Mouse (Mus musculus) cerebellum, adult 11 months (tissue): ENCODE measurements around the gene Olfr1350.
"Not testable (repeated sequence)": the region's sequence is repeated elsewhere in the genome, so short reads cannot be mapped to it uniquely, and the experiment has no call there.

Source experiments
- DNase-seq: peaks from one replicate; pipeline ENCODE4 v3.0.0; 2022

The Olfr1350 gene

DNA sequence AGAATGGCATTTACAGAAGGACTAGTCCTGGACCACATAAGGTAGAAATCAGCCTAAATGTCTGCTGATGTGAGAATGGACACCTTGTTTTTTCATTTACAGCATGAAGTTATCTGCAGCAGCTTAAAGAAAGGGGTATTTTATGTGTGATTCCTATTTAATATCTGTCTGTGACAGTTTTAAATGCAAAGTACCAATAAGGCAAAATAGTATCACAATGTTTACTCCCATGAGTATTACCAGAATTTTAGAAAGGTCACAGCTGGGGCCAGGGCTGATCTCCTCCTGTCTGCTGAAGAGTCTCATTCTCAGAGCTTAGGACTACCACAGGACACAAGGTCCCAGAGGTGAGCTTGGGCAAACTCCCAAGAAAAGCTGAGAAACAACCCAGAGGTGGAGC is at the start of gene Olfr1350:
Gene Olfr1350, plus strand, starts transcription at position 301 of the 400 bp plus-strand sequence.
- no peak for DNase-seq

- no peak for DNase-seq
These were observed 43.0 kb upstream of the Olfr1350 start for GRCm38 (mm10) chr7:6521666-6522065.

DNA sequence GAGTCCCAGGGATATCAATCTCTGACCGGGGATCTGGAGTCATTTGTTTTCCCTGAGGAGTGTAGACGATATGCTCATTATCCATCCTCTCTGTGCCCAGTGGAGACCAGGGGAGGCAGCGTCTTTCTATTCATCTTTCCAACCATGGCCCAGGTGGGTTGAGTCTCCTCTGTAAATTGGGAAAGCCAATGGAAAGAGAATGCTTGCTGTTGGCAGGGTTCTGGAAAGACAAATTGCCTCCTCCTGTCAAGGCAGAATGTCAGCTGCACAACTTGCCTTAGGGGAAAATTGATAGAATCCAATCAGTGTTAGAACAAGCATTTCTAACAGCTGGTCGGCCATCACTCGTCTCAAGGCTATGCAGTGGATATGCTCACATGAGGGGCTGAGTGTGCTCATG is 41.8 kb upstream of the Olfr1350 start, which contains the start of gene Olfr1349:
Gene Olfr1349, minus strand, starts transcription at position 101 of the 400 bp plus-strand sequence.
- no peak for DNase-seq

DNA sequence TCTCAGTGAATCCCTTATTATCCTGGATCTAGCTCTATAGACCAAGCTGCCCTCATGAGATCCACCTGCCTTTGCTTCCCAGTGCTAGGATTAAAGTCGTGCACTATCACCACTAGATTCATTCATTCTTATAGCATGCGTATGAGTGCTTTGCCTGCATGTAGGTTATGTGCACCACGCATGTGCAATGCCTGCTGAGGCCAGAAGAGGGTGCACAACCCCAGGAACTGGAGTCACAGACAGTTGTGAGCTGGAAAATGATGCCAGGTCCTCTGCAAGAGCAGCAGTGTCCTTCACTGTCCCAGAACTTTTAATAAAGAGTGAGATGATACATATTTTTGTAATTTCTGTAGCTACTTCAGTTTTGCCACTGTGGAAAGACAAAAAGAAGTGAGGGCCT is 39.6 kb upstream of the Olfr1350 start:
- DNase-seq = no peak

DNA sequence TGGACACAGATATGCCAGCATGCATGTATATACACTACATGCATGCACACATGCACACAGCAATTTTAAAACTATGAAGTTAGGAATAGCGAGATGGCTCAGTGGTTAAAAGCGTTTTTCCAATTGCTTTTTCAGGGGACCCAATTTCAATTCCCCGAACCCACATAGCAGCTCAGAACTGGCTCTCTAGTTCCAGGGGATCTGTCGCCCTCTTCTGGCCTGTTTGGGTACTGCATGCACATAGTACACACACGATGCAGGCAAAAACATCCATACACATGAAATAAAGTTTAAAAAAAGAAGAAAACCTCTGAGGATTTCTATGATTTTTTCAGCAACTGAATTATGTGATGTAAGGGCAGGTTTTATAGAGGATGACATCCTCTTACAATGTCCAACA is 38.5 kb upstream of the Olfr1350 start:
- DNase-seq = no peak

DNA sequence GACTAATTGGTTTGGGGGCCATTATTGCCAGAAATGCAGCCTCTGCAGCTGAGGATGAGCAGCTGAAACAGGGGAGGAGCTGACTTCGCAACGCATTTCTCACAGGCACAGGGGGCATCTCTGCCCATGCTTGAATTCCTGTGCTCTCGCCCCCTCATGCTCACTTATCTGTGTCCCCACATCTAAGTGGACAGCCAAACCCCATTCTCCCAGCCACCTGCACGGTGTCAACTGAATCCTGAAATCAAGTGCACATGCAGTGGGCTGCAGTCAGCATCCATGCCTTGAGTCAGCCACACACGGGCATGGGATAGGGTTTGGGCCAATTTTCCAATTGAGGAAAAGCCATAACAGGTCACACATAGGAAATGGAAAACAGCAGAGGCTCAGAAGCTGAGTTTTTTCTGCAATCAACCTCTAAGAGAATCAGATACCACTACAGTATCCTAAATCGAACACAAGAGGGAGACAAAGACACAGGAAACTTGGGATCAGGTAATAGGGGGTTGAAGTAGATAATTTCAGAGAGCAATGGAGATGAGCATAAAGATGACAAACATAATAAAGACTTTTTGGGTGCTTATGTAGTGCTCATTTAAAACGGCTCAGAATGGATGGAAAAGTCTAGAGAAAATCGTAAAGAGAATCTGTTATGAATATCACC is 21.6 kb downstream of the Olfr1350 start:
- no peak for DNase-seq

GRCm38 (mm10) chr7:6588766-6589165 is 24.1 kb downstream of the Olfr1350 start:
- DNase-seq = not testable (repeated sequence)

DNA sequence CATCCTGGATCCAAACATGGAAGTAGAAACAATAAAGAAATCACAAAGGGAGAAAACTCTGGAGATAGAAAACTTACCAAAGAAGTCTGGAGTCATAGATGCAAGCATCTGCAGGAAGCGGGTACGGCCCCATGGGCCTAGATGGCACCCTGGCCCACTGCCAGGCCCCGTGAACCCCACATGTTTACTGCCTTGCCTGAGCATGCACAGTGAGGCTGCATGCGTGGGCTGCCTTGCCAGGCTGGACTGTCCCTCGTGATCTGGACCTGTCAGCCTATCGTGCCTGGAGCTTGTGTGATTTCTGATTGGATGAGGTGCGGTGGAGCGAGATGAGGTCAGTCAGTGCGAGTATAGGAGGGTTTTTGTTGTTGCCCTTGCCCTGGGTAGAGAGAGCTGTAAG is 38.7 kb downstream of the Olfr1350 start:
- DNase-seq = no peak
